Mouse (Mus musculus) right cerebral cortex, postnatal 10 days (tissue): ENCODE results near the gene Tex33.
A peak's percentile ranks its signal among the peaks of the same experiment; 100 is the strongest.

ENCODE experiments used
- DNase-seq, 2 experiments: peaks; one replicate each; pipeline ENCODE4 v3.0.0; 2021; ENCODE audit warnings: low spot score in 2 of 2

Gene Tex33

DNA sequence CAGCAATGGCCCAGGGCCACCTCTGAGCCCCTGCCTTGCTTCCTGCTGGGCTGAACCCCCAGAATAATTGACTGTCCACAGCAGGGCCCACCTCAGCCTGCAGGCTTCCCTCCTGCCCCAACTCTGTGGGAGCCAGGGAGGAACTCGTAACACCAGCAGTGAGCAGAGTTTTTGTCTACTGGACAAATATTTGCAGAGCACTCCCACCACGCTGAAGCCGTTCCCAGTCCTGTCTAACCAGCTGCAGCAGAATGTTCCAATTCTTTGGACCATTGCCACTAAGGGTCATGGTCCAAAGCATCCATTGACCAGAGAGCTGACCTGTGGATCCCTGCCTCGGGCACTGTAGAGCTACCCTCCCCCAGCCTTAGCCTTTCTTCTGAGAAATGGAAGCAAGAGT lies 21.2 kb upstream of the Tex33 start:
- no peak for DNase-seq

- no peak for DNase-seq
These were observed 18.4 kb upstream of the Tex33 start for GRCm38 (mm10) chr15:78414157-78414556.

DNA sequence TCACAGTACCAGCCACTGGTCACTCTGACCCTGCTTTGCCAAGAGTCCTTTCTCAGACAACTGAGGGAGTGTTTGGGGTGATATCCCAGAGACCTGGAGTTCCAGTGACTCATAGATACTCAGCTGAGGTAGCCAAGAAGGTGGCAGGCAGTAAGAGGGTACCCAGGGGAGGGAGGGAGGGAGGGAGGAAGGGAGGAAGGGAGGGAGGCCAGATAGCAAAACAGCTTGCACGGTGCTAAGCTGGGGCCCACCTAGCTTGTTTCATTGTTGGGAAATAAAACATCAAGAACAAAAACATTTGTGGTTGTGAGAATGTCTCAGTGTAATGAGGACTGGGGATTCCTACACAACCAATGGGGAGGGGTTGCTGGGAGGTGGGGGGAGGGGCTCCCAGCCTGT lies 18.0 kb upstream of the Tex33 start:
- no peak for DNase-seq

DNA sequence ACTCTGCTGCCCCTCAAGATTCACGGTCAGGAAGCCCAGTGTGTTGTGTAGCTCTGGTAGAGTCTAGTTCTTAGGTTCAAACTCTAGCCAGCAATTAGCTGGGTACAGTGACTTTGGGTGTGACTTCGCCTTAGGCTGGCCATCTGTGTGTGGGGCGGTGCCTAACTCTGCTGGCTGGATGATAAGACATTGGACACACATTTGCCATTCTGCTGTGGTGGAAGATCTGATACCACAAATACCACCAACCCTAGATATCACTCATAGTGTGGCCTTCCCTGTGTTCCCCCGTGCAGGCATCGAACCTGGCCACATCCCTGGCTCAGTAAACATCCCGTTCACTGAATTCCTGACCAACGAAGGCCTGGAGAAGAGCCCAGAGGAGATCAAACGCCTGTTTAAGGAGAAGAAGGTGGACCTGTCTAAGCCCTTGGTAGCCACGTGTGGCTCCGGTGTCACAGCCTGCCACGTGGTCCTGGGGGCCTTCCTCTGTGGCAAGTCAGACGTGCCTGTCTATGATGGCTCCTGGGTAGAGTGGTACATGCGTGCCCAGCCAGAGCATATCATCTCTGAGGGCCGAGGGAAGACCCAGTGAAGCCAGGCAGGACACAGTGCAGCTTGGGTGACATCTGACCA lies 17.5 kb upstream of the Tex33 start:
- no peak for DNase-seq

DNA sequence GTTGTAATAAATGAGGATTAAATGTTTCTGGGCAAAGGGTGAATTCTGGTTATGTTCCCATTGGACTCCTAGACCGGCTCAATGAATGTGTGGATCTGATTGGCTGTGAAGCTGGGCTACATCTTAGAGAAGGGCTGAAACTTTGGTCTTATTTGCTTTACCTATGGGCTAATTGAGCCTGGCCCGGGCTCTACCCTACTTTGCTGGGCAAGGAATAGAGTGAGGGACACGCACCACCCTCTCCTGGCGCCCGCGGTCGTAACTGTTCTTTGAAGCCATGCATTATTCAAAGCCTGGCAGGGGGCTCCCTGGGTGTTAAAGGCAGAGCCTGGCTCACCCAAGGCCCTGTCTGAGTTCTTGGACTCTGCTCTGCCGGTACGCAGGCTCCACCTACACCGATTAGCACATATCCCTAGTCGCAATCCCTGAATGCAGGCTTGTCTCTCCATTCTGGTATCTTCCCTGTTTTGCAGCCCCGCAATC lies 13.9 kb upstream of the Tex33 start:
- no peak for DNase-seq

- DNase-seq, result peak; percentile 89 to 91
These were observed 10.7 kb upstream of the Tex33 start, which contains the start of gene Mpst for GRCm38 (mm10) chr15:78406293-78406934. Gene Mpst, plus strand, starts transcription at chr15:78406416.

- peak; percentile 94 to 95 for DNase-seq
These were observed 10.0 kb upstream of the Tex33 start, which contains the start of gene Tst for GRCm38 (mm10) chr15:78405517-78406211. Gene Tst, minus strand, starts transcription at chr15:78405907.

GRCm38 (mm10) chr15:78405098-78405497 lies 9.4 kb upstream of the Tex33 start:
- no peak for DNase-seq

DNA sequence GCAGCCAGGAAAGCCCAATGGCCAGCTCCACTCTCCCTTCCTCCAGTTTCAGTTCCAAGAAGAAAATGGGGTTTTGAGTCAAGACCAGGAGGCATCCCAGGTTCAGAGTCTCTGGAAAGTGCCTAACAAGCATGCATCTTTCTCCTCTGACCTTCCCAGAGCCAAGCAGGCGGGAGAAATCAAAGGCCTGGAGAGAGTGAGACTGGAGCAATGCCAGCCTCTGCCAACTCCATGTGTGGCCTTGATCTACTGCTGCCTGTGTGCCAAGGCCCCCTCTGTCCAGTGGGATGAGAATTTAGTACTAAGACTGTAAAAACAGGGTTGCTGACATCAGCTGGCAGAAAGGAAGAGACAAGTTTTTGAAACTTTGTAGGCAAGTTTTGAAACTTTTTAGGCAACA lies 8.2 kb upstream of the Tex33 start:
- DNase-seq, result peak; percentile 73 to 79

DNA sequence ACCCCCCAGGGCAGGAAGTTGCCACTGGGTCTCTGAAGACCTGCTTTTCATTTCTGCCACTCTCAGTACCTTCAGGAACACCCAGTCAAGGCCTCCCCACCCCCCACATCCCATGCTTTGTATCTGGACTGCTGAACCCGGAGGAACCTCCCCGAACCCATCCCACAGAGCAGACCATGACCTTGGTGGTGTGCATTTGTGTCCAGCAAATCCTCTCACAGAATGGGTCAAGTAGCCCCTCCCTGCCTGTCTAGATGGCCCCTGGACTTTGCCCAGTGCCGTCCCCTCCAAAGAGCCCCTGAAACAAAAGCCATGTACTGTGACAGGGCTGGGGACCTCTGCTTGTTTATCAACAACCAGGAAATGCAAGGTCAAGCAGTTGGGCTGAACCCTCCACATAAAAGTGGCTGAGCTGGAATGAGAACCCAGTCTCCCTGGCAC lies 7.6 kb upstream of the Tex33 start:
- DNase-seq, result no peak

DNA sequence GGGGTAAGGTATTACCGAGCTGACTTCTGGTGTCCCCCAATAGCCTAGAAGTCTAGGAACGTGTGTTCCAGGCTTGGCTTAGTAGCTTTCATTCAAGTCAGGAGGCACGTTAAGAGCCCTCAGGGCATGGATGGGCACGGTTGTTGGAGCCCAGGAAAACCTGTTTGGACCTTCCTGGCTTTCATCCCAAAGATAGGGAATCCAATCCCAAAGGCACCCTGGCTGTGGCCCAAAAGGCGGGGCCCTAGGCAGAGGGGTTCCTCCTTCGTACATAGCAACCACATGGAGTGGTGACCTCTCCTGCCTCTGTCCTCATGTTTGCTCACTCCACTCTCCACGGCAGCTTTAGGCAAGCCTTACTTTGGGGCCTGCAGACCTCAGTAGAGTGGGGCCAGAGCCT lies 6.7 kb upstream of the Tex33 start:
- no peak for DNase-seq

DNA sequence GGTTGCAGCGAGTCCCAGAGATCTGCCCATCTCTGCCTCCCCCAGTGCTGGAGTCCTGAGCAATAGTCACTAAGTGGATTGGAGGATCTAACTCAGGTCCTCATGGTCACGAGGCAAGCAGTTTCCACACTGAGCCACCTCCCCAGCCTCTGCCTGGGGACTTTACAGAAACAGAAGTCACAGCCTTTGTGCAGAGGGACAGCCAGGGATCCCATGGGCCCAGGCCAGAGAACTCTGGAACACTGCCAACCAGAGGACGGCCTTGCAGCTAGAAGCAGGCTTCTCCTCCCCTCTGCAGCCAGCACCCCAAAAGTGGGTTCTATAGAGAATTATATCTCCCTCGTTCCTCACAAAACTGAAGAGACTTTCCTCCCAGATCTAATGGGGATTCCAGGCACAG lies 6.2 kb upstream of the Tex33 start:
- DNase-seq, result peak; percentile 79 to 81

DNA sequence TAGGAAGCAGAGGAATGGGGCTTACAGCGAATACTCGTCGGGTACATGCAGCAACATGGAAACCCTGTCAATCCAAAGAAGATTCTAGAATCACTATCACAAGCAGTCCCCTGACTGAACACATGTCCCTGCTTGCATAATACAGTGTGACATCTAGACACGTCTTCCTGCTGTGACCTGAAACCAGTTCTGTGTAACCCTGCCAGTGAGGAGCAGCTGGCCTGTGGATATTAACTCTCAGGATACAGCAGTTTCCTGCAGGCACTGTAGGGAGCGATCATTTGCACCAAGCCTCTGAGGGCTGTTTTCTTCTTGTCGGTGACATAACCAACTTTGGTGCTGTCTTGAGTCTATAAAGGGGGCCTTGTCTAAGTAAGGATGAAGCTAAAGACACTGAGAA lies 5.6 kb upstream of the Tex33 start:
- DNase-seq, result no peak

GRCm38 (mm10) chr15:78390855-78391254 lies 4.9 kb downstream of the Tex33 start:
- no peak for DNase-seq

GRCm38 (mm10) chr15:78385564-78385963 lies 10.1 kb downstream of the Tex33 start:
- DNase-seq, result no peak

DNA sequence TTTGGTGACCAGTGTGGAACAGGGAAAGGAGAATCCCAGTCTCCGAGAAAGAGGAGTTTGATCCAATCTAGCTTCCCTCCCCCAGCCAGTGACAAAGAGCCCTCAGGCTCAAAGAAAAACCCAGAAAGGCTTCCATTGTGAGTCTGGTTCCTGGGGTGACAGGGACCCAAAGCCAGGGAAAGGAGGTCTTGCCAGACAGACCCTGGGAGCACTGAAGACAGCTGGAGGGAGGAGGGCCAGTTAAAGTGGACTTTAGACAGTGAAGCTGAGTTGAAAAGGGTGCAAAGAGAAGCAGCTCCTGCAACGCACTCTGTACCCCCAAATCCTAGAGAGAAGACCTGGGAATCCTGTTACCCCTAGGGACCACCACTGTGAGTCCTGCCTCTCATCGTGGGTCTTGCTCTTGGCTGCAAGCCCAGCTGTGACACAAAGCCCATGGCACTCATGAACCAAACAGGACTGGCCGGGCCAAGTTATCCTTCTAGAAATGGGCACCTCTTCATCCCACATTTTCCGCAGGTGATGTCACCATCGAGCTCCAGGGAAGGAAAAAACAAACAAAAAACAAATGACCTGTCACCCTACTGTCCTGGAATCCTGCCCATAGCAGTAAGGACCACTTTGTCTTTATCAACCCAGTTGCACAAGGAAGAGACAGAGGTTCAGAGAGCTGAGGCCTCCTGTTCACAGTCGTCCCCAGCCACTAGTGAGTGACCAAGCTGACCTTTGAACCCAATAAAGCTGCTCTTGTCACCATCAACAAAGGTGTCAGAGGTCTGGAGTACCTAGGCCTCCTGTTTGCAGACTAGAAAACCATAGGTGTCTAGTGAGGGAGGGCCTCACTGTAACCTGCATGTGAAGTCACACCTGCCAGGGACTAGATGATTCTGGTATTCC lies 11.2 kb downstream of the Tex33 start:
- DNase-seq, result peak; percentile 64 to 67

- DNase-seq, result peak; percentile 73 to 83
These were observed 12.1 kb downstream of the Tex33 start for GRCm38 (mm10) chr15:78383450-78384219.

DNA sequence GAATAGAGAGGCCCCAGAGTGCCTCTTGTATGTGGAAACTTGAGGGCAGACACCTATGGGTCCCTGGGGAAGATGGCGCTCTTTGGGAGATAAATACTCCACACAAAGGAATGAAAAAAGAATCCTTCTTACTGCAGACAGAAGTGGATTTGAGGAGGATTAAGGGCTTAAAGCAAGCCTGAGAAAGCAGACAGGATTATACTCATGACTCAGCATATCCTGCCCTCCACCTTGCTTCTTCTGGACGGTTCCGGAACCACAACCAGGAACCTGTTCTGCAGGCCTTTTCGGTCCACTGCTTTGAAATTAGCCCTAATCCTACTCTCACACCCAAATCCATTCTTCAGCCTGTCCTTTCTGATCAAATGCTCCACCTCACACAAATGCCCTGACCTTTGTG lies 13.6 kb downstream of the Tex33 start:
- no peak for DNase-seq

DNA sequence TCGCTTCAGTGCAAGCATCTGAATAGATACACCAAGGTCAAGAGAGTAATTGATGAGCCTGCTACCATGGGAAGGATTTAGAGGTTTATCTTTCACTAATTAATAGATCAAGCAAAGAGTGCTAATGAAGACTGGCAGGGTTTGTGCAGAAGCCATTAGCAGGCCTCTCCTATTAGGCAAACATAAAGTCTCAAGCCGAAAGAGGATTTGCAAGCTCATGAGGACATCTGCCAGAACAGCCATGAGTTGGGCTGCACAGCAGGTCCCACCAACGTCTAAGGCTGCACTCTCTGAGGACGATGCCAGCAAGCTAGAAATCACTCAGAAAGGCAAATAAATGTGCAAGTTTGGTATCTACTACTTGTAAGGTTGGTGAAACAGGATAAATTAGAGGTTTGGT lies 15.0 kb downstream of the Tex33 start:
- peak; percentile 49 to 56 for DNase-seq

- no peak for DNase-seq
These were observed 15.5 kb downstream of the Tex33 start for GRCm38 (mm10) chr15:78380208-78380607.

- DNase-seq, result no peak
These were observed 17.2 kb downstream of the Tex33 start for GRCm38 (mm10) chr15:78378556-78378955.
